Mouse (Mus musculus) heart, adult 18-20 months (tissue): Measurements from ENCODE around the gene Slc6a1. TPM values are rescaled to one million over a fixed set of nuclear protein-coding genes. Genes with fewer than 3 reads are reported as not detected.
A peak's percentile ranks its signal among the peaks of the same experiment; 100 is the strongest.

ENCODE experiments used
- DNase-seq, 2 experiments: peaks; one replicate each; pipeline ENCODE4 v3.0.0; 2021 to 2022; ENCODE audit warnings: mixed read lengths in 1 of 2
- long read RNA-seq, 2 experiments: library from polyadenylated mRNA; stranded (forward); transcript quantifications; one replicate each; pipeline ENCODE4 v2.0.0; 2021
- total RNA-seq, 2 experiments: library from RNA; stranded (reverse); gene quantifications; 2 replicates each; pipeline ENCODE4 v1.2.3; 2021

Gene Slc6a1
- under 1 TPM in 1 of 2 experiments, not detected in 1; 0.05 TPM for total RNA-seq
- long read RNA-seq, experiment 1: 0 reads
- long read RNA-seq, experiment 2: 0 reads

GRCm38 (mm10) chr6:114282469-114283277 lies at the start of gene Slc6a1:
Gene Slc6a1, plus strand, starts transcription at chr6:114282635.
- DNase-seq: no peak

GRCm38 (mm10) chr6:114238892-114239644 lies 43.4 kb upstream of the Slc6a1 start:
- DNase-seq: no peak

GRCm38 (mm10) chr6:114245665-114246064 lies 36.8 kb upstream of the Slc6a1 start:
- DNase-seq: no peak

GRCm38 (mm10) chr6:114250311-114250710 lies 32.1 kb upstream of the Slc6a1 start:
- peak; percentile 36 to 84 for DNase-seq

GRCm38 (mm10) chr6:114254927-114255326 lies 27.5 kb upstream of the Slc6a1 start:
- no peak for DNase-seq

GRCm38 (mm10) chr6:114257762-114258361 lies 24.6 kb upstream of the Slc6a1 start:
- DNase-seq: no peak

GRCm38 (mm10) chr6:114258661-114259193 lies 23.7 kb upstream of the Slc6a1 start:
- DNase-seq: peak in 1 of 2 experiments; percentile 30

GRCm38 (mm10) chr6:114261609-114262008 lies 20.8 kb upstream of the Slc6a1 start:
- DNase-seq: no peak

- no peak for DNase-seq
These were observed 18.4 kb upstream of the Slc6a1 start for GRCm38 (mm10) chr6:114264010-114264409.

- no peak for DNase-seq
These were observed 18.0 kb upstream of the Slc6a1 start for GRCm38 (mm10) chr6:114264426-114264825.

GRCm38 (mm10) chr6:114266273-114266672 lies 16.2 kb upstream of the Slc6a1 start:
- DNase-seq: no peak

- no peak for DNase-seq
These were observed 14.5 kb upstream of the Slc6a1 start for GRCm38 (mm10) chr6:114267979-114268378.

- DNase-seq: no peak
These were observed 12.8 kb upstream of the Slc6a1 start for GRCm38 (mm10) chr6:114269589-114269988.

GRCm38 (mm10) chr6:114270799-114271198 lies 11.6 kb upstream of the Slc6a1 start:
- DNase-seq: no peak

GRCm38 (mm10) chr6:114272279-114272678 lies 10.2 kb upstream of the Slc6a1 start:
- peak; percentile 67 for DNase-seq

GRCm38 (mm10) chr6:114273997-114274728 lies 8.3 kb upstream of the Slc6a1 start:
- DNase-seq: no peak

GRCm38 (mm10) chr6:114275800-114276199 lies 6.6 kb upstream of the Slc6a1 start:
- no peak for DNase-seq

- no peak for DNase-seq
These were observed 889 bp downstream of the Slc6a1 start for GRCm38 (mm10) chr6:114283278-114283770.

- no peak for DNase-seq
These were observed 1.7 kb downstream of the Slc6a1 start for GRCm38 (mm10) chr6:114283927-114284703.

- DNase-seq: no peak
These were observed 3.0 kb downstream of the Slc6a1 start for GRCm38 (mm10) chr6:114285424-114285823.

- DNase-seq: no peak
These were observed 6.7 kb downstream of the Slc6a1 start for GRCm38 (mm10) chr6:114289106-114289505.
